Mouse (Mus musculus) liver, embryonic 11.5 days (tissue): ENCODE measurements around the gene Gm19935. TPM values are rescaled to one million over a fixed set of nuclear protein-coding genes. Genes with fewer than 3 reads are reported as not detected.
A peak's percentile ranks its signal among the peaks of the same experiment; 100 is the strongest.

ENCODE experiments used
- ATAC-seq: fragments of 200-750 bp; cut with Nextera tagmentation; replicated peaks from 2 replicates; pipeline ENCODE4 v1.8.0; 2017; ENCODE audit warnings: moderate number of reproducible peaks, mild to moderate bottlenecking, moderate TSS enrichment, moderate library complexity; ENCODE audit not compliant: low FRiP score
- DNase-seq: peaks from one replicate; pipeline ENCODE4 v3.0.0-alpha.2; 2017; ENCODE audit warnings: low spot score
- H3K27ac ChIP-seq: fragments of 300-500 bp; sonication (generic); 2 replicates; pipeline ENCODE4 v1.5.1; 2014; ENCODE audit warnings: mild to moderate bottlenecking, low read depth, low read length, control low read depth
- H3K27me3 ChIP-seq: fragments of 300-500 bp; sonication (generic); replicated peaks from 2 replicates; pipeline ENCODE4 v1.6.1; 2014; ENCODE audit warnings: low read length, mixed read lengths; ENCODE audit not compliant: control insufficient read depth, insufficient read depth
- H3K36me3 ChIP-seq: fragments of 300-500 bp; sonication (generic); 2 replicates; pipeline ENCODE4 v1.6.1; 2014; ENCODE audit warnings: mild to moderate bottlenecking, low read length, moderate library complexity, mixed read lengths; ENCODE audit not compliant: control insufficient read depth, insufficient read depth
- H3K4me1 ChIP-seq: fragments of 300-500 bp; sonication (generic); replicated peaks from 2 replicates; pipeline ENCODE4 v1.6.1; 2014; ENCODE audit warnings: low read length, mixed read lengths; ENCODE audit not compliant: control insufficient read depth, insufficient read depth
- H3K4me2 ChIP-seq: fragments of 300-500 bp; sonication (generic); 2 replicates; pipeline ENCODE4 v1.6.1; 2014; ENCODE audit warnings: mild to moderate bottlenecking, control low read depth, moderate library complexity
- H3K4me3 ChIP-seq: fragments of 300-500 bp; sonication (generic); 2 replicates; pipeline ENCODE4 v1.5.1; 2014; ENCODE audit warnings: low read depth, low read length, control low read depth
- H3K9ac ChIP-seq: fragments of 300-500 bp; sonication (generic); 2 replicates; pipeline ENCODE4 v1.6.1; 2014; ENCODE audit warnings: low read depth, low read length, control low read depth
- H3K9me3 ChIP-seq: fragments of 300-500 bp; sonication (generic); 2 replicates; pipeline ENCODE4 v1.6.1; 2016; ENCODE audit warnings: low read length, inconsistent platforms, mixed read lengths; ENCODE audit not compliant: control insufficient read depth
- WGBS: fragments of 180-500 bp; shearing (Covaris S2); extraction: QIAGEN DNeasy Blood & Tissue Kit; methylation state at CpG from one replicate; pipeline ENCODE4 v1.1.7; 2014; 5-methylcytosine and 5-hydroxymethylcytosine counted together
- polyA plus RNA-seq: library from polyadenylated mRNA; unstranded; fragments of >200 nt; fragmentation: Nextera tagmentation; extraction: Ambion mirVana; gene quantifications from 2 replicates; pipeline ENCODE4 v1.2.1, GENCODE M21; 2014

Gene Gm19935
- polyA plus RNA-seq, 1 experiment from 2014 or later = not detected

- no peak for DNase-seq
- no peak overlapping the region for H3K4me3 ChIP-seq
- no peak overlapping the region for H3K9ac ChIP-seq
- 12% methylated on average over 11 of the region's 11 CpGs for WGBS
- no peak overlapping the region for H3K27ac ChIP-seq
- H3K27me3 ChIP-seq = no peaks in the 10 kb centered on the region
- peak overlapping the region; percentile 22; the same call in 1 of the 2 replicates for H3K4me2 ChIP-seq
- 0 out of 2 replicates have a peak, but pooled peaks have one; percentile 20 for ATAC-seq
- no peaks in the 10 kb centered on the region for H3K4me1 ChIP-seq
- H3K9me3 ChIP-seq = no peaks in the 10 kb centered on the region
- H3K36me3 ChIP-seq = no peaks in the 10 kb centered on the region
These were observed 5.2 kb upstream of the Gm19935 start for GRCm38 (mm10) chr8:90822443-90822842.

- H3K9ac ChIP-seq = no peak overlapping the region
- H3K27ac ChIP-seq = no peak overlapping the region
- H3K4me1 ChIP-seq = no peaks in the 10 kb centered on the region
- no peaks in the 10 kb centered on the region for H3K36me3 ChIP-seq
- WGBS = 49% methylated on average over 4 of the region's 4 CpGs
- DNase-seq = no peak
- no peak overlapping the region for H3K4me2 ChIP-seq
- H3K9me3 ChIP-seq = no peaks in the 10 kb centered on the region
- no peaks in the 10 kb centered on the region for H3K27me3 ChIP-seq
- H3K4me3 ChIP-seq = no peak overlapping the region
- ATAC-seq = no peak
These were observed 3.1 kb upstream of the Gm19935 start for GRCm38 (mm10) chr8:90820321-90820696.

- Histone ChIP-seq H3K9me3 (no peaks in the 10 kb centered on the region), H3K4me3 (no peak overlapping the region), H3K4me1 (no peaks in the 10 kb centered on the region), H3K27ac (no peak overlapping the region), H3K36me3 (no peaks in the 10 kb centered on the region), H3K27me3 (no peaks in the 10 kb centered on the region), H3K9ac (no peak overlapping the region), H3K4me2 (no peak overlapping the region)
- DNase-seq (no peak), ATAC-seq (no peak)
- 76% methylated on average over 9 of the region's 9 CpGs for WGBS
These were observed 2.5 kb upstream of the Gm19935 start for GRCm38 (mm10) chr8:90819561-90820320.

GRCm38 (mm10) chr8:90816061-90816882, 921 bp downstream of the Gm19935 start:
- no peak overlapping the region for H3K4me2 ChIP-seq
- no peak overlapping the region for H3K4me3 ChIP-seq
- no peak for ATAC-seq
- no peaks in the 10 kb centered on the region for H3K27me3 ChIP-seq
- H3K9ac ChIP-seq = no peak overlapping the region
- H3K9me3 ChIP-seq = no peaks in the 10 kb centered on the region
- no peaks in the 10 kb centered on the region for H3K36me3 ChIP-seq
- WGBS = 82% methylated on average over 23 of the region's 23 CpGs
- no peak overlapping the region for H3K27ac ChIP-seq
- no peak for DNase-seq
- H3K4me1 ChIP-seq = no peaks in the 10 kb centered on the region

- ATAC-seq = no peak
- 83% methylated on average over 10 of the region's 10 CpGs for WGBS
These were observed 3.4 kb downstream of the Gm19935 start for GRCm38 (mm10) chr8:90813602-90814320.

GRCm38 (mm10) chr8:90799473-90799872, 17.7 kb downstream of the Gm19935 start:
- Histone ChIP-seq H3K4me3 (no peak overlapping the region), H3K36me3 (no peaks in the 10 kb centered on the region), H3K27ac (no peak overlapping the region), H3K4me1 (no peaks in the 10 kb centered on the region), H3K27me3 (no peaks in the 10 kb centered on the region), H3K9me3 (no peaks in the 10 kb centered on the region), H3K9ac (no peak overlapping the region), H3K4me2 (no peak overlapping the region)
- DNase-seq (no peak), ATAC-seq (no peak)
- whole genome bisulfite sequencing = 82% methylated on average over 5 of the region's 5 CpGs

More at GRCm38 (mm10) chr8:90813602-90814320, 3.4 kb downstream of the Gm19935 start:
- Histone ChIP-seq H3K4me1 (no peaks in the 10 kb centered on the region), H3K36me3 (no peaks in the 10 kb centered on the region), H3K27ac (no peak overlapping the region), H3K27me3 (no peaks in the 10 kb centered on the region), H3K9ac (no peak overlapping the region), H3K4me2 (no peak overlapping the region), H3K9me3 (no peaks in the 10 kb centered on the region), H3K4me3 (no peak overlapping the region)
- no peak for DNase-seq

GRCm38 (mm10) chr8:90794990-90795861, 22.0 kb downstream of the Gm19935 start:
- Histone ChIP-seq H3K27ac (no peak overlapping the region), H3K4me2 (peak overlapping the region; percentile 50), H3K27me3 (no peaks in the 10 kb centered on the region), H3K4me3 (peak overlapping the region; percentile 16; the same call in 1 of the 2 replicates), H3K4me1 (no peaks in the 10 kb centered on the region), H3K9me3 (no peaks in the 10 kb centered on the region), H3K9ac (no peak overlapping the region), H3K36me3 (no peaks in the 10 kb centered on the region)
- WGBS = 8% methylated on average over 12 of the region's 12 CpGs
- peak; percentile 55 for DNase-seq
- ATAC-seq = peak; percentile 81

- 4% methylated on average over 3 of the region's 3 CpGs for WGBS
- DNase-seq (peak; percentile 49), ATAC-seq (no peak)
- H3K9me3 ChIP-seq = no peaks in the 10 kb centered on the region
- H3K9ac ChIP-seq = no peak overlapping the region
- no peak overlapping the region for H3K4me3 ChIP-seq
- H3K27me3 ChIP-seq = no peaks in the 10 kb centered on the region
- H3K27ac ChIP-seq = no peak overlapping the region
- H3K36me3 ChIP-seq = no peaks in the 10 kb centered on the region
- no peaks in the 10 kb centered on the region for H3K4me1 ChIP-seq
- no peak overlapping the region for H3K4me2 ChIP-seq
These were observed 23.5 kb downstream of the Gm19935 start for GRCm38 (mm10) chr8:90793710-90794109.
